Mouse (Mus musculus): ENCODE measurements around the gene Stox2. TPM values are rescaled to one million over a fixed set of nuclear protein-coding genes. Genes with fewer than 3 reads are reported as not detected.

Stox2 gene
- total and polyA plus RNA-seq, 2 experiments from 2014 or later: 39.9 to 85.6 TPM

GRCm38 (mm10) chr8:47411321-47411720, 34.8 kb downstream of the Stox2 start:
- 9% methylated on average over 12 of the region's 12 CpGs for WGBS

GRCm38 (mm10) chr8:47409061-47409460, 37.1 kb downstream of the Stox2 start:
- no peak for TF ChIP-seq CTCF (IDR thresholded peaks at IDR 0.05; ENCODE audit: low read depth)
- H3K36me3 ChIP-seq (ENCODE audit: insufficient read depth): no peaks in the 10 kb centered on the region
- ATAC-seq (no peak), DNase-seq (no peak)
- 0 out of 2 replicates have a peak, but pooled peaks cover 7% of the 10 kb centered on the region for H3K4me1 ChIP-seq (ENCODE audit: insufficient read depth)
- no peaks in the 10 kb centered on the region for H3K9me3 ChIP-seq (ENCODE audit: low read length)
- H3K4me3 ChIP-seq (ENCODE audit: low read depth, low read length): no peak overlapping the region
- H3K4me2 ChIP-seq (ENCODE audit: low read depth): no peak overlapping the region
- no peak overlapping the region for H3K27ac ChIP-seq (ENCODE audit: low read depth, low read length)
- 18% methylated on average over 8 of the region's 8 CpGs for WGBS
- peaks cover 22% of the 10 kb centered on the region for H3K27me3 ChIP-seq (ENCODE audit: insufficient read depth, low read length)
- no peak overlapping the region for H3K9ac ChIP-seq

More at GRCm38 (mm10) chr8:47411321-47411720, 34.8 kb downstream of the Stox2 start:
- peak; percentile 17 for DNase-seq
- peaks cover 26% of the 10 kb centered on the region for H3K27me3 ChIP-seq (ENCODE audit: insufficient read depth, low read length)
- no peak overlapping the region for H3K4me3 ChIP-seq (ENCODE audit: low read depth, low read length)
- no peak for TF ChIP-seq CTCF (IDR thresholded peaks at IDR 0.05; ENCODE audit: low read depth)
- no peak overlapping the region for H3K27ac ChIP-seq (ENCODE audit: low read depth, low read length)
- H3K4me1 ChIP-seq (ENCODE audit: insufficient read depth): 0 out of 2 replicates have a peak, but pooled peaks cover 7% of the 10 kb centered on the region
- H3K9me3 ChIP-seq (ENCODE audit: low read length): no peaks in the 10 kb centered on the region
- no peaks in the 10 kb centered on the region for H3K36me3 ChIP-seq (ENCODE audit: insufficient read depth)
- no peak for ATAC-seq
- no peak overlapping the region for H3K9ac ChIP-seq
- no peak overlapping the region for H3K4me2 ChIP-seq (ENCODE audit: low read depth)

- Histone ChIP-seq H3K27ac (ENCODE audit: low read depth, low read length) (no peak overlapping the region), H3K27me3 (ENCODE audit: insufficient read depth, low read length) (peaks cover 10% of the 10 kb centered on the region), H3K9ac (no peak overlapping the region), H3K4me3 (ENCODE audit: low read depth, low read length) (no peak overlapping the region), H3K4me1 (ENCODE audit: insufficient read depth) (no peaks in the 10 kb centered on the region), H3K36me3 (ENCODE audit: insufficient read depth) (no peaks in the 10 kb centered on the region), H3K4me2 (ENCODE audit: low read depth) (no peak overlapping the region), H3K9me3 (ENCODE audit: low read length) (no peaks in the 10 kb centered on the region)
- DNase-seq (no peak), ATAC-seq (no peak)
- WGBS: 68% methylated on average over 2 of the region's 2 CpGs
- TF ChIP-seq CTCF (IDR thresholded peaks at IDR 0.05; ENCODE audit: low read depth): no peak
Observed at GRCm38 (mm10) chr8:47404852-47405251, 41.3 kb downstream of the Stox2 start.

GRCm38 (mm10) chr8:47392927-47393326, 53.2 kb downstream of the Stox2 start:
- H3K9ac ChIP-seq: no peak overlapping the region
- WGBS: 56% methylated on average over 7 of the region's 7 CpGs
- no peak overlapping the region for H3K4me3 ChIP-seq (ENCODE audit: low read depth, low read length)
- no peak for TF ChIP-seq CTCF (IDR thresholded peaks at IDR 0.05; ENCODE audit: low read depth)
- H3K4me1 ChIP-seq (ENCODE audit: insufficient read depth): no peaks in the 10 kb centered on the region
- H3K4me2 ChIP-seq (ENCODE audit: low read depth): no peak overlapping the region
- H3K27ac ChIP-seq (ENCODE audit: low read depth, low read length): no peak overlapping the region
- no peak for ATAC-seq
- no peaks in the 10 kb centered on the region for H3K9me3 ChIP-seq (ENCODE audit: low read length)
- no peaks in the 10 kb centered on the region for H3K27me3 ChIP-seq (ENCODE audit: insufficient read depth, low read length)
- DNase-seq: no peak
- H3K36me3 ChIP-seq (ENCODE audit: insufficient read depth): no peaks in the 10 kb centered on the region

GRCm38 (mm10) chr8:47392290-47392689, 53.9 kb downstream of the Stox2 start:
- H3K9ac ChIP-seq: no peak overlapping the region
- H3K4me2 ChIP-seq (ENCODE audit: low read depth): no peak overlapping the region
- ATAC-seq (no peak), DNase-seq (no peak)
- no peaks in the 10 kb centered on the region for H3K27me3 ChIP-seq (ENCODE audit: insufficient read depth, low read length)
- no peak overlapping the region for H3K27ac ChIP-seq (ENCODE audit: low read depth, low read length)
- H3K9me3 ChIP-seq (ENCODE audit: low read length): no peaks in the 10 kb centered on the region
- TF ChIP-seq CTCF (IDR thresholded peaks at IDR 0.05; ENCODE audit: low read depth): no peak
- no peak overlapping the region for H3K4me3 ChIP-seq (ENCODE audit: low read depth, low read length)
- no peaks in the 10 kb centered on the region for H3K36me3 ChIP-seq (ENCODE audit: insufficient read depth)
- H3K4me1 ChIP-seq (ENCODE audit: insufficient read depth): no peaks in the 10 kb centered on the region
- WGBS: 68% methylated on average over 18 of the region's 18 CpGs

GRCm38 (mm10) chr8:47391844-47392243, 54.3 kb downstream of the Stox2 start:
- H3K4me3 ChIP-seq (ENCODE audit: low read depth, low read length): no peak overlapping the region
- H3K9ac ChIP-seq: no peak overlapping the region
- no peak for TF ChIP-seq CTCF (IDR thresholded peaks at IDR 0.05; ENCODE audit: low read depth)
- ATAC-seq (no peak), DNase-seq (no peak)
- whole genome bisulfite sequencing: 93% methylated on average over 10 of the region's 10 CpGs
- H3K27me3 ChIP-seq (ENCODE audit: insufficient read depth, low read length): no peaks in the 10 kb centered on the region
- no peak overlapping the region for H3K4me2 ChIP-seq (ENCODE audit: low read depth)
- H3K9me3 ChIP-seq (ENCODE audit: low read length): no peaks in the 10 kb centered on the region
- no peaks in the 10 kb centered on the region for H3K36me3 ChIP-seq (ENCODE audit: insufficient read depth)
- no peak overlapping the region for H3K27ac ChIP-seq (ENCODE audit: low read depth, low read length)
- no peaks in the 10 kb centered on the region for H3K4me1 ChIP-seq (ENCODE audit: insufficient read depth)

GRCm38 (mm10) chr8:47389430-47389829, 56.7 kb downstream of the Stox2 start:
- Histone ChIP-seq H3K9me3 (ENCODE audit: low read length) (no peaks in the 10 kb centered on the region), H3K27me3 (ENCODE audit: insufficient read depth, low read length) (no peaks in the 10 kb centered on the region), H3K4me3 (ENCODE audit: low read depth, low read length) (no peak overlapping the region), H3K36me3 (ENCODE audit: insufficient read depth) (no peaks in the 10 kb centered on the region), H3K4me2 (ENCODE audit: low read depth) (no peak overlapping the region), H3K9ac (no peak overlapping the region), H3K4me1 (ENCODE audit: insufficient read depth) (no peaks in the 10 kb centered on the region), H3K27ac (ENCODE audit: low read depth, low read length) (no peak overlapping the region)
- 87% methylated on average over 3 of the region's 3 CpGs for WGBS
- DNase-seq: no peak
- no peak for ATAC-seq
- no peak for TF ChIP-seq CTCF (IDR thresholded peaks at IDR 0.05; ENCODE audit: low read depth)
